ENCODE assay signal across 11 mouse cellular contexts in genomic region chr14:70832042-70832441, GRCm38 (mm10).
A peak's percentile ranks its signal among the peaks of the same experiment; 100 is the strongest.
DNase-seq lines count a peak whose midpoint lies in the region; ATAC-seq and TF ChIP-seq lines count a peak whose summit lies in the region.
"Had no signal": no experiment of that assay in that cellular context is flagged by ENCODE, and none has a peak within 500 bp of the region (broad histone marks: within the 10 kb centered on the region; RNA-seq: fewer than 3 reads in every experiment).

No protein-coding gene starts in this region.

- H3K4me1 ChIP-seq in heart, embryonic 15.5 days (replicated peaks): peaks cover 9% of the 10 kb centered on the region
- no peaks in the 10 kb centered on the region for H3K4me1 ChIP-seq in liver, postnatal 0 days (ENCODE audit: insufficient read depth)
- no peaks in the 10 kb centered on the region for H3K4me1 ChIP-seq in liver, embryonic 12.5 days
- H3K4me1 ChIP-seq: embryonic facial prominence, embryonic 12.5 days; limb, embryonic 10.5 days had no signal

- POLR2A ChIA-PET in Patski (lab: Charles Lee): no interaction called here

- peaks cover 17% of the 10 kb centered on the region; the same call in 1 of the 2 replicates for H3K27me3 ChIP-seq in heart, embryonic 15.5 days
- no peaks in the 10 kb centered on the region for H3K27me3 ChIP-seq in liver, postnatal 0 days (ENCODE audit: insufficient read depth, low read length)
- H3K27me3 ChIP-seq in liver, embryonic 12.5 days (replicated peaks): no peaks in the 10 kb centered on the region
- H3K27me3 ChIP-seq in Patski: peaks cover 11% of the 10 kb centered on the region
- H3K27me3 ChIP-seq: embryonic facial prominence, embryonic 12.5 days had no signal

- TF ChIP-seq EP300 in liver, postnatal 0 days (IDR thresholded peaks at IDR 0.05; ENCODE audit: low read depth): no peak

- no peaks in the 10 kb centered on the region for H3K9me3 ChIP-seq in heart, embryonic 15.5 days (replicated peaks)
- no peaks in the 10 kb centered on the region for H3K9me3 ChIP-seq in liver, postnatal 0 days (ENCODE audit: low read length)
- no peaks in the 10 kb centered on the region for H3K9me3 ChIP-seq in liver, embryonic 12.5 days (replicated peaks)
- H3K9me3 ChIP-seq: embryonic facial prominence, embryonic 12.5 days; limb, embryonic 10.5 days had no signal

- peak overlapping the region; percentile 51; the same call in 1 of the 2 replicates for H3K27ac ChIP-seq in heart, embryonic 15.5 days
- no peak overlapping the region for H3K27ac ChIP-seq in liver, postnatal 0 days (ENCODE audit: low read depth)
- H3K27ac ChIP-seq in liver, embryonic 12.5 days: no peak overlapping the region
- H3K27ac ChIP-seq: embryonic facial prominence, embryonic 12.5 days; limb, embryonic 10.5 days had no signal

- DNase-seq in heart, adult 18-20 months: no peak
- no peak for DNase-seq in liver, postnatal 0 days
- DNase-seq in Patski (ENCODE audit: low read depth, low spot score): no peak
- DNase-seq in forelimb bud, embryonic 11.5 days (ENCODE audit: low read depth, low spot score): peak; percentile 7
- DNase-seq in urinary bladder, postnatal 25 days (ENCODE audit: low spot score): no peak
- DNase-seq in thymus, adult 18-20 months: no peak
- DNase-seq: thymus, postnatal 14 days had no signal

- in situ Hi-C loops in Patski (cut with MboI; ENCODE audit: low pct_unique_long_range_greater_than_20kb): no loop called here

- no peak for ATAC-seq in heart, embryonic 15.5 days (replicated peaks; ENCODE audit: insufficient number of reproducible peaks, insufficient read depth, low FRiP score, low read depth)
- no peak for ATAC-seq in liver, postnatal 0 days
- ATAC-seq in liver, embryonic 12.5 days: no peak
- no peak for ATAC-seq in Patski

- no peak overlapping the region for H3K4me2 ChIP-seq in heart, embryonic 15.5 days
- no peak overlapping the region for H3K4me2 ChIP-seq in liver, postnatal 0 days (ENCODE audit: low read depth, low read length)
- no peak overlapping the region for H3K4me2 ChIP-seq in liver, embryonic 12.5 days
- H3K4me2 ChIP-seq: embryonic facial prominence, embryonic 12.5 days had no signal

- TF ChIP-seq CTCF in liver, postnatal 0 days (IDR thresholded peaks at IDR 0.05; ENCODE audit: low read depth): peak; percentile 66
- peak; percentile 25 for TF ChIP-seq CTCF in Patski (IDR thresholded peaks at IDR 0.05)

- no peak overlapping the region for H3K9ac ChIP-seq in heart, embryonic 15.5 days
- no peak overlapping the region for H3K9ac ChIP-seq in liver, postnatal 0 days (replicated peaks)
- no peak overlapping the region for H3K9ac ChIP-seq in liver, embryonic 12.5 days
- H3K9ac ChIP-seq: embryonic facial prominence, embryonic 12.5 days had no signal

- 56% methylated on average over 3 of the region's 3 CpGs for WGBS in heart, embryonic 15.5 days
- WGBS in liver, postnatal 0 days (ENCODE audit: insufficient replicate concordance): 61% methylated on average over 3 of the region's 3 CpGs
- 49% methylated on average over 3 of the region's 3 CpGs for WGBS in liver, embryonic 12.5 days (ENCODE audit: insufficient replicate concordance)

- CTCF ChIA-PET in Patski (lab: Charles Lee): interaction anchor here (0.6 kb wide), 1 partner anchor 205 kb away, joined by 3 read pairs; no protein-coding TSS in a partner anchor

- no peak overlapping the region for H3K4me3 ChIP-seq in heart, embryonic 15.5 days
- H3K4me3 ChIP-seq in liver, postnatal 0 days (ENCODE audit: low read depth, low read length): no peak overlapping the region
- H3K4me3 ChIP-seq in liver, embryonic 12.5 days: no peak overlapping the region
- H3K4me3 ChIP-seq: embryonic facial prominence, embryonic 12.5 days; limb, embryonic 10.5 days had no signal

- H3K36me3 ChIP-seq in heart, embryonic 15.5 days: no peaks in the 10 kb centered on the region
- no peaks in the 10 kb centered on the region for H3K36me3 ChIP-seq in liver, postnatal 0 days (replicated peaks; ENCODE audit: insufficient read depth, low read length)
- H3K36me3 ChIP-seq in liver, embryonic 12.5 days: no peaks in the 10 kb centered on the region
- H3K36me3 ChIP-seq: embryonic facial prominence, embryonic 12.5 days; limb, embryonic 10.5 days had no signal
